Mouse (Mus musculus) CD4-positive helper T cell, adult 2 months (primary cell): ENCODE results near the gene Galntl5.
"Not testable (repeated sequence)": the region's sequence is repeated elsewhere in the genome, so short reads cannot be mapped to it uniquely, and the experiment has no call there.

Source experiments
- DNase-seq: peaks from one replicate; pipeline ENCODE4 v3.0.0-alpha.2; 2012; ENCODE audit warnings: low read depth, missing footprints, low spot score

The Galntl5 gene

DNA sequence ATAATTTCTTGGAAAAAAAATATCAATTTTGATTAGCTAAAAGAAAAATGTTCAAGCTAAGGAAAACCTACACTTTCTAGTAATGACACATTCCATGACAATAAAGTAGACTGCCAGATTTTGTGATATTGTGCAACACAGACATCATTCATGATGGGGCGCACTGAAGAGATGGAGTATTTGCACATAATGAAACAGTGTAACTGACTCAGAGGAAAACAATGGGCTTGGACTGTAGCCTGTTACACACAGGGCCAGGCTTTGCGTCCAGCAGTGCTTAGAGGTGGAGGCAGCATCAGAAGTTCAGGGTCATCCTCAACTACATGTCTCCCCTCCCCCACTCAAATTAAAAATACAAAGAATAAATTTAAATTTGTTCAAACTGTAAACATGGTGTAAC, 9.3 kb downstream of the Galntl5 start:
- no peak for DNase-seq

DNA sequence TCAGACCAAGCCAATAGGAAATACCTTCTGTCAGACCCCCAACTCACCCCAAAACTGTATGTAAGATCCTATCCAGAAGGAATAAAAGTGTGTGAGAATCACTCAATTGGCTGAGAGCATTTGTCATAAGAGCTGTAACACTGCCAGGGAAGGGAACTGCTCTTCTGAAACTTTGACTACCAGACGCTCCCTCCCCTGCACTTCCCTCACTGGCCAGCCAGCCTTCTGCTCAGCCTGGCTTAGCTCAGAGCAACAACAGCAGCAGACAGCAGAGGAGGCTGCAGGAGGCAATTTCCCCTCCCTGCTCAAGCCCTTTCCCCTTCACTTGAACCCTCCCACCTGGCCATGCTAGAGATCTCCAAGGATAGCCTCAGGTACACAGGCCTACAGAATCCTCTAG, 30.6 kb downstream of the Galntl5 start:
- DNase-seq, result no peak

DNA sequence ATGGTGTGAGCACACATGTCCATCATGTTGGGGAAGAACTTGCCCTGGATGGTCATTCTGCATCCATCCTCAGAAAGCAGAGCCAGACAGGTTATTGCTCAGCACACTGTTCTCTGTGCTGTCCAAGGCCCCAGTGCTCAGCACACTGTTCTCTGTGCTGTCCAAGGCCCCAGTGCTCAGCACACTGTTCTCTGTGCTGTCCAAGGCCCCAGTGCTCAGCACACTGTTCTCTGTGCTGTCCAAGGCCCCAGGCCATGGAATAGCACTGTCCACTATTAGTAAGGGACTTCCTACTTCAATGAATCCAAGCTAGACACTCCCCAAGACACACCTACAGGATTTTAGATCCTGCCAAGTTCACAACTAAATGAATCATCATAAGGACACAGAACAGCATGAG, 32.0 kb downstream of the Galntl5 start:
- DNase-seq, result not testable (repeated sequence)

DNA sequence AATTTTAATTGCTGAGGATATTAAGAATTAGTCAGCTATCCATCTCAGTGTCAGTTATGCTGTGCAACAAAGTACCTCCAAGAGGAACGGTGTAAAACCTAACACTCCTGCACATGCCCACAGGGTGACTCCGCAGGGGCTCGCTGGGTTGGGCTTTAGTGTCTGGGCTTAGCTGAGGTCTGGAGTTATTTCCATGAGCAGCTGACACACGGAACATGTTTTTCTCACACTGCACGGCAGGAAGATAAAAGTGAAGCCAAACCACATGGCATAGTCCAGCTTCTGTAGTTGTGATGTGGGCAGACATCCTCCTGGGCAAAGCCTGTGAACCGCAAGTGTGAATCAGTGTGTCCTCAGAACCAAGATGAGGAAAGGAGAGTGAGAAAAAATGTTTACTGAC, 33.7 kb downstream of the Galntl5 start:
- no peak for DNase-seq

DNA sequence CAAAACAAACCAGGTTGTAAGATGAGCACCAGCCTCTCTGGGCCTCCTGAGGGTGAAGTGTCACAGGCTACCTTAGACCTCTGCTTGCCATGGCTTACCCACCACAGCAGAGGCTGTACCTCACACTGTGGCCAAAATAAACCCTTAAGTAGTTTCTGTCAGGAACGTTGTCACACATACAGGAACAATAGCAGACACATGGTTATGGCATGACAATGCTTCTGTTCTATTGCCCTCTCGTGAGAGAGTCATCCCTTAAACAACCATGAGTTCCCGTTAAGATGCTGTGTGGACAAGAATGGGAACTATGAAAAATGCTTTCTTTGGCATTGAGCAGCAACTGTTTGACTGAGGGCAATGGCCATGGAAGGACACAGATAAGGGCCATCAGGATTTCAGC, 40.3 kb downstream of the Galntl5 start, which contains the start of gene Galnt11:
TSS of gene Galnt11 (plus strand) at position 301 of the 400 bp plus-strand sequence.
- no peak for DNase-seq

DNA sequence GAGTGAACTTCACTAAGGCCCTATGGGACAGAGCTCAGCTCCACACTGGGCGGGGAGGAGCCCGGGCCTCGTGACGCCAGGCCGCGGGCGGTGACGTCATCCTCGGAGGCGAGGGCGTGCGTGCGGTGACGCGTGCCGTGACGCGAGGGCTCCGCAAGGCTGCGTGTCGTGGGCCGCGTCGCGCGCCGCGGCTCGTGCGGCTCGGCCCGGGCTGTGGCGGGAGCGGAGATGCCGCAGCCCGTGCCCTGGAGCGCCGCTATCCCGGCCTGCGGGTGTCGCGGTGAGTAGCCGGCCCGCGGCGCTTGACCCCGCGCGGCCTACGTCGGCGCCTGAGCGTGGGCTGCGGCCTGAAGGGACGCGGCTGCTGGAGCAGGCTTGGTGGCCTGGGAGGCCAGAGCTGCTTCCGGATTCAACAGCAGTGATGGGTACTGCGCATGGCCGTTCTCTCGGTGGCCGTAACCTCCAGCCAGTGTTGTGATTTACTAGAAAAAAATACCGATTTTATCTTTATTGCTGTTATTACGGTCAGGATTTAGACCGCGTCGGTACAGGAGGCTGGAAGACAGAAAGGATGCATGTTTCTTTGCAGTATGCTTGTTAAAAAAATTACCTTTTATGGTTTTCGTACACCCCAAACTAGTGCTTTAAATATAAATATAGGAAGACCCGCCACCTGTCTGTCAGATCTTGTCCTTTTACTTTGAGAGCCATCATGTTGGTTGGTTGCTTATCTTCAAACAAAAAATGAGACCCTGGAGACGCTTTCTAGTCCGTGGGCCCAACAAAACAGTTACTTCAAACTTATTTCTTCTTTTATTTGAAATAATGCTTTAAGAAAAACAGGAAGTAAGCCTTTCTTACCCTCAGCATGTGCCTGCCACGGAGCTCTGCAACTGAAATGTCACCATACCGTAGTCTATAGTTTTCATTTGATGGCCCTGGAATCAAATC, 41.8 kb downstream of the Galntl5 start, which contains the start of gene E130116L18Rik:
TSS of gene E130116L18Rik (minus strand) at position 402 of the 951 bp plus-strand sequence.
- DNase-seq, result peak; percentile 95

DNA sequence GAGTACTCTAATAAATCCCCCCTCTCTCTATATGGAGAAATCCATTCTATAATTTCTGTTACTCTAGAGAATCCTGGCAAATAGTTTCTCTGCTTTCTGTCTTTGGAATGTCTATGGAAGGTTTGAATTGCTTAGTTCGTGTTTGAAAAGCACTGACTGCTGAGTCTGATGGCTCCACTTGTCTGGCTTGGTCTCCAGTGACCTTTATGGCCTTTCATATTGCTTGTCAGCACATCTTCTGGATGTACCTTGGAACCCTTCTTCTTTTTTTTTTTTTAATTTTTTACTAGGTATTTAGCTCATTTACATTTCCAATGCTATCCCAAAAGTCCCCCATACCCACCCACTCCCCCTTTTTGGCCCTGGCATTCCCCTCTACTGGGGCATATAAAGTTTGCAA, 43.1 kb downstream of the Galntl5 start:
- not testable (repeated sequence) for DNase-seq

DNA sequence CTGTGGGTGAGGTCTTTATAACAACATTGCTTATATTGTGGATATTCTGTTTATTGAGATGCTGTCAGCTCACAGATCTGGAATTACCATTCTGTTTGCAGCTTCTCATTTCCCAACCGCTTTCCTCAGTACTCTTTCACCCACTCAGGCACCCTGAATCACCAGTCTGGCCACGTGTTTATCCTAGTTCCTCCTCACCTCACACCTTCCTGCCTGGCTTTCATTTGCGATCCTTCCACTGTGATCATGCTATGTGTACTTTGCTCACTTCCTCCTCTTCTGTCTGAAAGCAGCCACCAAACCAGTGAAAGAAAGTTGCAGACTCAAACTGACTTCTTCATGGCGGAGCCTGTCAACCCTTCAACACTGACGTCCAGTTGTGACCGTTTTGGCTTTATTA, 61.8 kb downstream of the Galntl5 start:
- DNase-seq, result no peak

DNA sequence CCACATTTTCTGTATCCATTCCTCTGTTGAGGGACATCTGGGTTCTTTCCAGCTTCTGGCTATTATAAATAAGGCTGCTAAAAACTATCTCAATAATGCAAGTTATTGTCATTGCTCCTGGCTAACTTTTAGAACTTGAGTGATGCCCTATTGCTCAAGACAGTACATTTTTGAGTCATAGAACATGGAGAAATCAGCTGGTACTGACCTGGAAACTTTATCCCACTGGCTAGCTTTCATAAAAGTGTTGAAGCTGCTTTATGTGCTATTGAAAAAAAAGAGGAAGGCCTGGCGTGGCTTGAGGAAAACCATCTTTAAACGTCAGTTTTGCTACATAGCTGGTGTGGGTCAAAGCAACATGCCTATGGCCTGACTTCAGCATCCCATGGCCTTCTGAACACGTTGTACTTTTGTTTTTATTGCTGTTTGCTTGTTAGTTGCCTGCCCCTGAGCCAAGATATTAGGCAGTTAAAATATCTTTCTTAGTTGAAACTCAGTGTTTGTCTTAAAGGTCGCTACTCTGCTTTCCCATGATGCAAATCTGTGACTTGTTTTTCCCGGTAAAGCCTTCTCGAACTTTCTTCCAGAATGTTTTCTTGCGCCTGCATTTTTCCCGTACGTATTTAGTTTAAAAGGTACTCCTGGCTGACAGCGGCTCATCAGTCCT, 64.7 kb downstream of the Galntl5 start:
- no peak for DNase-seq

DNA sequence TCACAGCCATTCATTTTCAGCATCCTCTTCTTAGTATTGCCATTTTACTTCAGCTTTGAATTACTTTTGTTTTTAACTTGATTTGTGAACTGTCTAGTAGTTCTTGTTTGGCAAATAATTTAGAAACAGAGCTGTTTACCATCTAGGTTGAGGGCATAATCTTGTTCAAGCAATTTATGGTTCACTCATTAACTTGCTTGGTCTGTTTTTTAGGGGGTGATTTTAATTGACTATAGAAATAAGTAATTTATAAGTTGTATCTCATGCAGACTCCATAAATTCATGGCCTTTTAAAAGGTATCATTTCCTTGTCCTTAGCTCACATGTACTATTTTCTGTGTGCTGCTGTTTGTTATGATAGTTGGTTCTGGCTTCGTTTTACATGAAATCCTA, 65.2 kb downstream of the Galntl5 start:
- no peak for DNase-seq

DNA sequence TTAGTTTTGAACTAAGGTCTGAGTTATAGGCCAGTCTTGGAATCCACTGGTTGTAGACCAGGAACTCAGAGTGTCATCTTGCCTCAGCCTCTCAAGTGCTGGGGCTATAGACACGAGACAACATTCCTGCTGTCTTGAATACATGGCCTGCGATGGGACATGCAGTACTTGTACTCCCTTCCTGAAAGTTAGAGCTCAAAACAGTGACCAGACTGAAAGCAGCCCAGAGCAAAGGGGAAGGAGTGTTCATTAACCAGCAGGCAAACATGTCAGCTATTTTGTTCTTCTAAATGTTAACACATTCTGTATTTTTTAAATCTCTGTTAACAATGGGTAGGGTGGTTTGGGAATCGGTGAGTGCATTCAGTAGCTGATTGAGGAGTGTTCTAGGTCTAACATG, 65.8 kb downstream of the Galntl5 start:
- no peak for DNase-seq

DNA sequence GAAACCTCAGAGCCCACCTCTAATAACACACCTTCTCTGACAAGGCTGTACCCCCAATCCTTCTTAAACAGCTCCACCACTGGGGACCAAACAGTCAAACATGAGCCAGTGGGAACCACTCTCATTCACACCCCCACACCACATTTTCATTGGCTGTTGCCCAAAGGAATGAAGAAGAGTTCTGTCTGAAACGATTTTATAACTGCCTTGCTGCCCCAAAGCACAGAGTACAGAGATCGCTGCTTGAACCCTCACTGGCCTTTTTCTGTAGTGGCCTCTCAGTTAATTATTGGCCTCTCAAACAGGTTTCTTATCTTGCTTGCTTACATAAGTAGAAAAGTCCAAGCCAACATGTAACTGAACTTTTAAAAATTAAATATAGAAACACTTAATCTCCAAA, 71.2 kb downstream of the Galntl5 start:
- no peak for DNase-seq

DNA sequence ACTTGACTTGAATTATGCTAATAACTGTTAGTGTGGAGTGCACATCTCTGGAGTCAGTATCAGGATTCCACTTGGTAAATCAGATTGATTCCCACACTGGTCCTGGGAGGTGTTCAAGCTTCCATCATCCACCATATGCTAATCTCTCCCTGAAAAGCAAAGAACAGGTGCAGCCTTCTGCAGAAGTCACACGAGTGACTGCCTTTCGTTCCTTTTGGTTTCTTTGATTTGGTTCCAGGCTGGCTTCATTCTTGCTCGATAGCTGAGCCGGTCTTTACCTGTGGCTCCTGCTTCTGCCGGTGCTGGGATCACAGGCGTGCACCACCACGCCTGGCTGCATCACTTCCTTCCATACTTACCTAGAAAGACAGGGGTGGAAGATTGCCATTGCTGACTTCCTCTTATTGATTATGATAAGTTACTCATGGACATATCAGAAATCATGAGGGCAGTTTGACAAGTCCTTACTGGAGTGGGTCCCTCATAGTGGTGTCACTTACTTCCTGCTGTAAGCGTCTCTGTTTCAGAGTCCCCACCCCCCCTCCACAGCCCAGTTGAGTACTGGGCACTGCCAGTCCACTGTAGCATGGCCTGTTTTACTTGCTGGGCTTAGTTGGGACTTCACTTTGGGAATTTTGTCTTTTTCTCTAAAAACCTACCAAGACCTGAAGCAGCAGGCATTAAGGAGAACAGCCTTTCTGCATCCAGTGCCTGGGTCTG, 71.7 kb downstream of the Galntl5 start:
- no peak for DNase-seq

DNA sequence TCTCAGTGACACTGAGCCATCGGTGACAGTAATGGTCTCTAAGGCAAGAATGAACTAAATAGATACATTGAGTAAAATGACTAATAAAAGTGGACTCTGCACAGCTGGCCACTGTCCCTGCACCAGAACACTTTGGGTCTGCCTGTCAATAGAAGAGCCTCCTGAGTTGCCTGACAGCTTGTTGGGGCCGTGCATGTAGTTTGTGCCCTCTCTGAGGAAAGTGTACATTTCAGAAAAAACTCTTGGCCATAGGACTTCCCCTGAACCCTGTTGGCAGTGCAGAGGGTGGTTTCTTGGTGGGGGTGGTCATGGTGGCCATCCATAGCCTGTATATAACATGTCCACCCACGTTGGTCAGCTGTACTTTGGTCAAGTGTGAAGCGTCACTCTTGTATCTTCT, 73.2 kb downstream of the Galntl5 start:
- no peak for DNase-seq

DNA sequence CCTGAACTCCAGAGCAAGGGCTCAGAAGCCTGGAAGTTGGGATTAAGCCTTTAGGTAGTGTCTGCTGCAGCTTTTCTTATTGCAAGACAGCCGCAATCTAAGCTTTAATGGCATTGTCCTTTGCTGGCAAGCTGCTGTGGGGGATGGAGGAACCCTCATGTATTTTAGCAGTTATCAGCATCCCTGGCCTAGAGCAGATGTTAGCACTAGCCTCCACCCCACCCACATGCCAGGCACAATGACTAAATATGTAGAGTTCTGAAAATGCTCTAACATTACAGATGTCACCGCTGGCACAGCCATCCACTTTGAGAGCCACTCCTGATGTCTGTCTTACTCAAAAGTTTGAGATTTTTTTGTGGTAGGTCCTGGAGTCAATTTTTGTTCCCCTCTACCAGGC, 75.4 kb downstream of the Galntl5 start:
- no peak for DNase-seq

DNA sequence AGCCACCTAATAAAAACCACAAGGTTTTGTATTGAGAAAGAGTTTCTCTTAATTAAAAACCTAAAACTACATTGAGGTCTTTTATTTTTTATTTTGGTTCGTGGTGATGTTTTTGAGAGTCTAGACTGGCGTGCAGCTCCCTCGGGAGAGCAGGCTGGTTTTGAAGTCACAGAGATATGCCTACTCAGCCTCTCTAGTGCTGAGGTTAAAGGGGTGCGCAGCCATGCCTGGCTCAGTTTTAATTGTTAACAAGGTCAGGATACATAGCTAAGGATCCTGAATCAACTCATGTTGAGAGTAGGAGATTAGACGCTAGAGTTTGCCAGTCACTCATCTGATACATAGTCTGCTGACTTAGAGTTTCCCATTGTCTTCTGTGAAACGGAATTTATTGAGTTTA, 80.2 kb downstream of the Galntl5 start:
- DNase-seq, result no peak

DNA sequence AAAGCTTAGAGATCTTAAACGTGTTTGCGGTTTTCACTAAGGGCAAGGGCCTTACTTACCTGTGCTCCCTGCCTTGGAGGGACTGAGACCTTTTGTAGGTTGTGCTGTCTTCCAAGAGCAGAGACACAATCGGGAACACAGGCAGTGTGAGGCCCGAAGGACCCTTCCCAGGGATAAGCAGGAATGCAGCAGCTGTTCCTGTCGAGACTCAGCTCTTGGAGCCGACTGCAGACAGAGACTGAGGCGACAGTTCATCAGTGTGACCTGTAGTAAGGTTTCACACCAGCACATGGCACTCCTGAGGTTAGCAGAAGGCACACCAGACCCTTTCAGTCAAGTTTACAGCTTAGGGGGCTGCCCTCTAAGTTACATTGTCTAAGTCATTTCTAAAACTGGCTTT, 81.0 kb downstream of the Galntl5 start:
- DNase-seq, result no peak

DNA sequence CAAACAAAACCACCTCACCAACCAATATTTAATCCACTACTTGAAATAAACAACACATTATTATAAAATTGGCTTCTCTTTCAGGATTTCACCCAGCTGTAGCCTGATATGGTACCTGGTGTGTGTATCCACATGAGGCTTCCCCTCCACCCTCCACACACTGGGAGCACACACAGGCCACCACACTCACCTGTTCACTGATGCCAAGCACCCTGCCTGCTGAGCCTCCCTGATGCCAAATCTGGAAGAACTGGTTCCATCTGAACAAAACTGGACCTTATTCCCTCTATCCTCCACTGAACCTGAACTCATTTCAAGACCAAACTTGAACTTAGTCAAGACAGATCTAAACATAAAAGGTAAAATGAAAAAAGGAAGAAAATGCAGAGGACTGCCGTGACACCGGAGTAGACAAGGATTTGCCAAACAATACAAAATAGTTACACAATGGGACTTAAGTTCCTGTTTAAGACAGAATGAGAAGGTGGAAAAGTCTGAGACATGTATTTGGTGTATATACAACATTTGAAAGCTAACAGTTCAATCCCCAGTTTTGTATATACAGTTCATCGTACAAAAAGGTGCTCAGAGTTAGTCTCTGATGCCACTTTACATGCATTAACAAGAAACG, 87.1 kb downstream of the Galntl5 start:
- no peak for DNase-seq
